Mouse (Mus musculus): ENCODE measurements at regions not wholly inside any gene's neighbourhood (a gene's known extent, or its start where the extent isn't known, plus 50 kb on each side); places are given as distances from the start of the nearest gene placed in this dataset.

DNA sequence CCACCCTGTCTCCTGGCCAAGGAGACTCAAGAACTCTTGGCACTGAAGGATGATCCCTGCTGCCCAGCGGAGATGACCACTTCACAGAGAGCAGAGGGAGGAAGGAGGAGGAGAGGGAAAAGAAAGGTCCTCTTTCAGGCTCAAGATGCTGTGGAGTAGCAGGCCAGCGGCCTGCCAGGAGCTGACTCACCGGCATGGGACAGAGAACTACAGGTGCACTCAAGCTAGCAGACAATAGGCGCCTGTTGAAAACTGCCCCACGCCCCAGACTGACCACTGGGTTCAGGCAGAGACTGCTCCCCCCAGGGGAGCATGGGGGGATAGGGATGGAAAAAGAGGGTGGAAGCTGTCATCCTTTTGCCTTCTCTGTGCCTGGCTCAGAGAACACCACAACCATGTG is 125.8 kb upstream of the 1600014C23Rik start:
- TF ChIP-seq POLR2A (IDR thresholded peaks at IDR 0.05; ENCODE audit: borderline replicate concordance, low read depth, low read length): no peak
- TF ChIP-seq CTCF (IDR thresholded peaks at IDR 0.05; ENCODE audit: low read depth, low read length): no peak
- Histone ChIP-seq H3K27ac (ENCODE audit: insufficient read depth, low read depth, low read length) (no peak overlapping the region), H3K4me3 (ENCODE audit: insufficient read depth, low read length) (no peak overlapping the region), H3K4me1 (ENCODE audit: control insufficient read depth, insufficient read depth, low read length) (peaks cover 10% of the 10 kb centered on the region)

GRCm38 (mm10) chr17:45853931-45854653 is 120.4 kb upstream of the 1600014C23Rik start:
- peaks cover 23% of the 10 kb centered on the region for H3K4me1 ChIP-seq (ENCODE audit: control insufficient read depth, insufficient read depth, low read length)
- no peak overlapping the region for H3K27ac ChIP-seq (ENCODE audit: insufficient read depth, low read depth, low read length)
- TF ChIP-seq POLR2A (IDR thresholded peaks at IDR 0.05; ENCODE audit: borderline replicate concordance, low read depth, low read length) (no peak), CTCF (IDR thresholded peaks at IDR 0.05; ENCODE audit: low read depth, low read length) (no peak)
- no peak overlapping the region for H3K4me3 ChIP-seq (ENCODE audit: insufficient read depth, low read length)

GRCm38 (mm10) chr17:45852402-45852801 is 118.8 kb upstream of the 1600014C23Rik start:
- no peak overlapping the region for H3K4me3 ChIP-seq (ENCODE audit: insufficient read depth, low read length)
- TF ChIP-seq POLR2A (IDR thresholded peaks at IDR 0.05; ENCODE audit: borderline replicate concordance, low read depth, low read length): no peak
- TF ChIP-seq CTCF (IDR thresholded peaks at IDR 0.05; ENCODE audit: low read depth, low read length): no peak
- peaks cover 23% of the 10 kb centered on the region for H3K4me1 ChIP-seq (ENCODE audit: control insufficient read depth, insufficient read depth, low read length)
- H3K27ac ChIP-seq (ENCODE audit: insufficient read depth, low read depth, low read length): no peak overlapping the region

DNA sequence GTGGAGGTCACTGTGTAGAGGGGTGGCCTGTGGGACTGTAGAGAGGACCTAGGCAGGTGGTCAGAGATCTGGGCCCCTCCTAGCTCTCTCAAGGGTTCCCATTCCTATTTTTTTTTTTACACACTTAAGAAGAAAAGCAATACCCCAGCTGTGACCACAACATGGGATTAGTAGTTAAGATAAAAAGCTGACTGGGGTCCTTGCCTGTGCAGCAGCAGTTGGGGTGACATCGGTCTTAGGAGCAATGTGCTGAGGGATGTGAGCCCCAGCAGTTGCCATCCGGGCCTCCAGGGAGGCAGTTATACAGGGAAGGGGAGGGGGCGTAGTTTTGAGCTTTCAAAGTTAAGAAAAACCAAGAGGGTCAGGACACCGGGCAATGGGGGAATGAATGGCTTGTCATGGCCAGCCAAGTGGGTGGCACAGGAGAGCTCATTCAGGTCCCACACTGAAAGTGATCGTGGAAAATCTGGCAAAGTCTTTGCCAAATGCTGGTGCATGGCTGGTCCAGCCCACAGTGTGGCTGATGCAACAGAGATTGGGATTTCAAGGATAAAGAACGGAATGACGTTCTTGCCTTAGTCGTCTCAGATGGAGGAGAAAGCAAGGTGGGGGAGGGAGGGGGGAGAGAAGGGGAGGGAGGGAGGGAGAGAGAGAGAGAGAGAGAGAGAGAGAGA is 118.2 kb upstream of the 1600014C23Rik start:
- Histone ChIP-seq H3K4me1 (ENCODE audit: control insufficient read depth, insufficient read depth, low read length) (peaks cover 23% of the 10 kb centered on the region), H3K4me3 (ENCODE audit: insufficient read depth, low read length) (no peak overlapping the region), H3K27ac (ENCODE audit: insufficient read depth, low read depth, low read length) (no peak overlapping the region)
- no peak for TF ChIP-seq POLR2A (IDR thresholded peaks at IDR 0.05; ENCODE audit: borderline replicate concordance, low read depth, low read length)
- no peak for TF ChIP-seq CTCF (IDR thresholded peaks at IDR 0.05; ENCODE audit: low read depth, low read length)

GRCm38 (mm10) chr17:45850976-45851375 is 117.3 kb upstream of the 1600014C23Rik start:
- H3K27ac ChIP-seq (ENCODE audit: insufficient read depth, low read depth, low read length): no peak overlapping the region
- H3K4me1 ChIP-seq (ENCODE audit: control insufficient read depth, insufficient read depth, low read length): peaks cover 22% of the 10 kb centered on the region
- no peak overlapping the region for H3K4me3 ChIP-seq (ENCODE audit: insufficient read depth, low read length)
- no peak for TF ChIP-seq CTCF (IDR thresholded peaks at IDR 0.05; ENCODE audit: low read depth, low read length)
- TF ChIP-seq POLR2A (IDR thresholded peaks at IDR 0.05; ENCODE audit: borderline replicate concordance, low read depth, low read length): no peak

- H3K4me1 ChIP-seq (ENCODE audit: control insufficient read depth, insufficient read depth, low read length): peaks cover 17% of the 10 kb centered on the region
Measured at GRCm38 (mm10) chr17:45850174-45850573, 116.5 kb upstream of the 1600014C23Rik start.

DNA sequence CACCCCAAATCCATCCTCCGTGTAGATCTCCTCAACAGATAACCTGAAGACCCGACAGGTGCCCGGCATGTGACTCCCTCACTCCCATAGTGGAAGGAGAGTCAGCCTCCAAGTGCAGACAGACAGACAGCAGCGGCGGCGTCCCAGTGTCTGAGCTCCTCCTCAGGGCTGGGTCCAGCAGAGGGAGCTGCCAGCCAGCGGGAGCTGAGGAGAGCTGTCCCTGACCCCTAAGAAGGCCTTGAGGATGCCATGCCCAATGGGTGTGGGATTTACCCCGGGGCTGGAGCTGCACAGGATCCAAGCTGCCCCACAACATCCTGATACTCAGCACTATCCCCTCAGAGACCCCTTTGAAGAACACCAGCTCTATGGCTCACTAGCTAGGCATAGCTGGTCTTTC is 115.0 kb upstream of the 1600014C23Rik start:
- TF ChIP-seq POLR2A (IDR thresholded peaks at IDR 0.05; ENCODE audit: borderline replicate concordance, low read depth, low read length): no peak
- no peak for TF ChIP-seq CTCF (IDR thresholded peaks at IDR 0.05; ENCODE audit: low read depth, low read length)
- Histone ChIP-seq H3K4me3 (ENCODE audit: insufficient read depth, low read length) (no peak overlapping the region), H3K27ac (ENCODE audit: insufficient read depth, low read depth, low read length) (no peak overlapping the region), H3K4me1 (ENCODE audit: control insufficient read depth, insufficient read depth, low read length) (peaks cover 11% of the 10 kb centered on the region)

More at GRCm38 (mm10) chr17:45850174-45850573, 116.5 kb upstream of the 1600014C23Rik start:
- no peak overlapping the region for H3K4me3 ChIP-seq (ENCODE audit: insufficient read depth, low read length)
- TF ChIP-seq CTCF (IDR thresholded peaks at IDR 0.05; ENCODE audit: low read depth, low read length) (no peak), POLR2A (IDR thresholded peaks at IDR 0.05; ENCODE audit: borderline replicate concordance, low read depth, low read length) (no peak)
- no peak overlapping the region for H3K27ac ChIP-seq (ENCODE audit: insufficient read depth, low read depth, low read length)

- H3K4me1 ChIP-seq (ENCODE audit: control insufficient read depth, insufficient read depth, low read length): peaks cover 7% of the 10 kb centered on the region
- TF ChIP-seq CTCF (IDR thresholded peaks at IDR 0.05; ENCODE audit: low read depth, low read length) (no peak), POLR2A (IDR thresholded peaks at IDR 0.05; ENCODE audit: borderline replicate concordance, low read depth, low read length) (no peak)
- no peak overlapping the region for H3K27ac ChIP-seq (ENCODE audit: insufficient read depth, low read depth, low read length)
- H3K4me3 ChIP-seq (ENCODE audit: insufficient read depth, low read length): no peak overlapping the region
Measured at GRCm38 (mm10) chr17:45847701-45848378, 114.2 kb upstream of the 1600014C23Rik start.

DNA sequence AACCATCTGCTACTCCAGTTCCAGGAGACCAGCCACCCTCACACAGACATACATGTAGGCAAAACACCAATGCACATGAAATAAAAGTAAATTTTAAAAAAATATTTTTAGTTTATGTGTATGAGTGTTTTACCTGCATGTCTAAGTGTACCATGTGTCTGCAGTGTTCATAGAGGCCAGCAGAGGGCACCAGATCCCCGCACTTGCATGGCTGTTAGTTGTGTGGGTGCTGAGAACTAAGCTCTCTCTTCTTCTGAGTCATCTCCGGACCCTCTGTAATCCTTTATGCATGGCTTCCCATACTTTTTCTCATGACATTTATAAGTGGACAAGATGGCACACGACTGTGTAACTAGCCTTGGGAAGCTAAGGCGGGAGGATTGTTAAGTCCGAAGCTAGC is 112.2 kb upstream of the 1600014C23Rik start:
- TF ChIP-seq POLR2A (IDR thresholded peaks at IDR 0.05; ENCODE audit: borderline replicate concordance, low read depth, low read length): no peak
- no peak for TF ChIP-seq CTCF (IDR thresholded peaks at IDR 0.05; ENCODE audit: low read depth, low read length)
- H3K4me1 ChIP-seq (ENCODE audit: control insufficient read depth, insufficient read depth, low read length): no peaks in the 10 kb centered on the region
- H3K27ac ChIP-seq (ENCODE audit: insufficient read depth, low read depth, low read length): no peak overlapping the region
- no peak overlapping the region for H3K4me3 ChIP-seq (ENCODE audit: insufficient read depth, low read length)

DNA sequence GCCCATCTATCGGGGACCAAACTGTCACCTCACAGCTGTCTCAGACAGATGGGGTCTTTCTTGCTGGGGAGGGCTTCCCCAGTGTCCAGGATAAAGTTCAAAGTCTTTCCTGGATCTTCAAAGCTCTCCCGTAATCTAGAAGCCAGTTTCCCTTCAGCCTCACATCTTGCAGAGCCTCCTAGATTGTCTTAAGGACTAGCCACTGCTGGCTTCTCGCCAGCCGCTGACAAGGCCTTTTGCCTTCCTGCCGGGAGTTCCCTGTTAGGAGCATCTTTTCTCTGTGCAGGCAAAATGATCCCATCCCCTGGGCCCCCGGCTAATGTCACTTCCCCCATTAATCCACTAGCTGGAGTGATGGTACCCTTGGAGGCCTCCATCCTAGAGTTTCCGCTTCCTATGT is 103.1 kb upstream of the 1600014C23Rik start:
- Histone ChIP-seq H3K4me1 (ENCODE audit: control insufficient read depth, insufficient read depth, low read length) (peaks cover 4% of the 10 kb centered on the region; the same call in 1 of the 2 replicates), H3K4me3 (ENCODE audit: insufficient read depth, low read length) (no peak overlapping the region), H3K27ac (ENCODE audit: insufficient read depth, low read depth, low read length) (no peak overlapping the region)
- no peak for TF ChIP-seq POLR2A (IDR thresholded peaks at IDR 0.05; ENCODE audit: borderline replicate concordance, low read depth, low read length)
- no peak for TF ChIP-seq CTCF (IDR thresholded peaks at IDR 0.05; ENCODE audit: low read depth, low read length)
